Mouse (Mus musculus) c-Kit-positive CD71-positive TER-119-positive erythroid progenitor cells, embryonic 14.5 days (primary cell): Measurements from ENCODE around the gene Defa36.
"Not testable (repeated sequence)": the region's sequence is repeated elsewhere in the genome, so short reads cannot be mapped to it uniquely, and the experiment has no call there.

Experiments
- DNase-seq: peaks from one replicate; pipeline ENCODE4 v3.0.0-alpha.2; 2013; ENCODE audit warnings: low spot score

Gene Defa36

DNA sequence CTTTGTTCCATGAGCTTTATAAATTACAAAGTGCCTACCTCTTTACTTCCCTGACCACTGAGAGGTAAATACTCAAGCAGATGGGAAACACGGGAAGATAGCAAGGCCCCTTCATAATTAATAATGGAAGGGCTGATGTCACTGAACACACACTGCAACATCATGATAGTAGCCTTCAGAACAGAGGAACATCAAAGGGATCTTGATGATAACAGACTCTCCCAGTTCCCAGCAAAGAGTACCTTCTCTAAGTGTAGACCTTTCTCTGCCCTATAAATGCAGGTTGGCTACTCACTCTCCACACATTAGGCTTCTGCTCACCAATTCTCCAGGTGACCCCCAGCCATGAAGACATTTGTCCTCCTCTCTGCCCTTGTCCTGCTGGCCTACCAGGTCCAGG, at the start of gene Defa36:
Gene Defa36 (plus strand): TSS at position 301 of the 400 bp plus-strand sequence.
- DNase-seq: not testable (repeated sequence)

GRCm38 (mm10) chr8:21378215-21378614, 49.0 kb upstream of the Defa36 start, which contains the start of gene Defa2:
Gene Defa2, plus strand, starts transcription at chr8:21378515.
- not testable (repeated sequence) for DNase-seq

GRCm38 (mm10) chr8:21391511-21391910, 35.7 kb upstream of the Defa36 start, which contains the start of gene Defa33:
Gene Defa33, plus strand, starts transcription at chr8:21391811.
- DNase-seq: not testable (repeated sequence)

- not testable (repeated sequence) for DNase-seq
These were observed 29.2 kb downstream of the Defa36 start, which contains the start of gene Gm7849 for GRCm38 (mm10) chr8:21456460-21456859. Gene Gm7849, minus strand, starts transcription at chr8:21456560.
